Mouse (Mus musculus): ENCODE measurements around the gene Tbc1d13.

GRCm38 (mm10) chr2:30147466-30147865 is 13.9 kb downstream of the Tbc1d13 start:
- TF ChIP-seq POLR2A (IDR thresholded peaks at IDR 0.05; ENCODE audit: extremely low read depth, insufficient read depth, low read length): no peak
- no peak for TF ChIP-seq CTCF (IDR thresholded peaks at IDR 0.05; ENCODE audit: extremely low read depth, insufficient read depth, low read length)
